Mouse (Mus musculus) heart, embryonic 16.5 days (tissue): ENCODE results near the gene Tm6sf1. TPM values are rescaled to one million over a fixed set of nuclear protein-coding genes. Genes with fewer than 3 reads are reported as not detected.
"Not testable (repeated sequence)": the region's sequence is repeated elsewhere in the genome, so short reads cannot be mapped to it uniquely, and the experiment has no call there.

Experiments used
- ATAC-seq: fragments of 200-750 bp; cut with Nextera tagmentation; replicated peaks from 2 replicates; pipeline ENCODE4 v1.8.0; 2017; ENCODE audit warnings: moderate number of reproducible peaks; ENCODE audit not compliant: insufficient read depth, low FRiP score; ENCODE audit errors: extremely low read depth
- H3K27ac ChIP-seq: fragments of 300-500 bp; sonication (generic); 2 replicates; pipeline ENCODE4 v1.5.1; 2014; ENCODE audit warnings: mild to moderate bottlenecking, low read length, control low read depth, moderate library complexity
- H3K27me3 ChIP-seq: fragments of 300-500 bp; sonication (generic); 2 replicates; pipeline ENCODE4 v1.6.1; 2014; ENCODE audit warnings: low read length, mixed read lengths; ENCODE audit not compliant: control insufficient read depth, insufficient read depth
- H3K36me3 ChIP-seq: fragments of 300-500 bp; sonication (generic); 2 replicates; pipeline ENCODE4 v1.6.1; 2014; ENCODE audit not compliant: control insufficient read depth, insufficient read depth
- H3K4me1 ChIP-seq: fragments of 300-500 bp; sonication (generic); 2 replicates; pipeline ENCODE4 v1.6.1; 2014; ENCODE audit warnings: low read length, mixed read lengths; ENCODE audit not compliant: control insufficient read depth, insufficient read depth
- H3K4me2 ChIP-seq: fragments of 300-500 bp; sonication (generic); 2 replicates; pipeline ENCODE4 v1.6.1; 2014; ENCODE audit warnings: low read depth, mild to moderate bottlenecking, control low read depth, low read length
- H3K4me3 ChIP-seq: fragments of 300-500 bp; sonication (generic); 2 replicates; pipeline ENCODE4 v1.5.1; 2014; ENCODE audit warnings: mild to moderate bottlenecking, control low read depth, low read length
- H3K9ac ChIP-seq: fragments of 300-500 bp; sonication (generic); 2 replicates; pipeline ENCODE4 v1.6.1; 2014; ENCODE audit warnings: low read length, control low read depth
- H3K9me3 ChIP-seq: fragments of 300-500 bp; sonication (generic); replicated peaks from 2 replicates; pipeline ENCODE4 v1.6.1; 2016; ENCODE audit warnings: low read length; ENCODE audit not compliant: control insufficient read depth
- WGBS: fragments of 180-500 bp; shearing (Covaris S2); extraction: QIAGEN DNeasy Blood & Tissue Kit; methylation state at CpG from one replicate; pipeline ENCODE4 v1.1.7; 2014; 5-methylcytosine and 5-hydroxymethylcytosine counted together
- polyA plus RNA-seq: library from polyadenylated mRNA; unstranded; fragments of >200 nt; fragmentation: Nextera tagmentation; extraction: Ambion mirVana; gene quantifications from 2 replicates; pipeline ENCODE4 v1.2.1, GENCODE M21; 2015

The Tm6sf1 gene
- polyA plus RNA-seq, 1 experiment from 2014 or later, result 44.4 TPM

DNA sequence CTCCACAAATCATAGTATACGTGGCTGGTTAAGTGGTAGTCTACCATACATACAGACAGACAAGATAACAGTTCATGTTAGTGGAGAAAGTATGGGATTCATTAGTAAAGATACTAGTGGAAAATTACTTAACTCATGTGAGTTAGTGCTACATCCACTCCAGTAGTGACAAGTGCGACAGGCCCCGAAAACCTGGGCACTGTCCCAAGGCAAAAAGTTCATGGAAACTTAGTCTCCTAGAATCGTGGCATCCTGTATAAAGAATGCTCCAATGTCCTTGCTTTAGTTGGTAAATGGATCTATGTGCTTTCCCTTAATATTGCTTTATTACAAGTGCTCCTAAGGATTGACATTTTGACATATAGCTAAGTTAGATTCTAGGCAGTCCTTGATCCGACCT is 21.0 kb upstream of the Tm6sf1 start:
- not testable (repeated sequence) for H3K9me3 ChIP-seq, H3K36me3 ChIP-seq, H3K27ac ChIP-seq, H3K4me1 ChIP-seq, H3K9ac ChIP-seq, H3K4me3 ChIP-seq, ATAC-seq, H3K4me2 ChIP-seq, H3K27me3 ChIP-seq
- WGBS, result 73% methylated on average over 5 of the region's 5 CpGs

DNA sequence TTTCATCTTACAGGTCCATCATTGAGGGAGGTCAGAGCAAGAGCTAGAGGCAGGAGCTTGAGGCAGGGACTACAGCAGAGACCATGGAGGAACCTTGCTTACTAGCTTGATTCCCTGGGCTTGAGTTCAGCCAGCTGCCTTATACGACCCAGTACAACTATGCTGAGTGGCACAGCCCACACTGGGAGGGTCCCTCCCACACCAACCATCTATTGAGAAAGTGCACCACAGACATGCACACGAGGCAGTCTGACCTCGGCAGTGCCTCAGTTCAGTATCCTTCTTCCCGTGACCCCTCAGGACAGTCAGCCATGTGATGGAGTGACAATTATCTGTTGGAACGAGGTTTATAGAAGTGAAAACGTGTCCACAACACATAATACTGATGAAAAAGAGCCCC is 19.1 kb upstream of the Tm6sf1 start:
- 53% methylated on average over 6 of the region's 6 CpGs for WGBS
- H3K4me2 ChIP-seq, result no peak overlapping the region
- no peak overlapping the region for H3K27ac ChIP-seq
- no peak overlapping the region for H3K4me3 ChIP-seq
- no peak for ATAC-seq
- peaks cover 8% of the 10 kb centered on the region; the same call in 1 of the 2 replicates for H3K4me1 ChIP-seq
- H3K27me3 ChIP-seq, result no peaks in the 10 kb centered on the region
- H3K9ac ChIP-seq, result no peak overlapping the region
- no peaks in the 10 kb centered on the region for H3K36me3 ChIP-seq
- H3K9me3 ChIP-seq, result no peaks in the 10 kb centered on the region

DNA sequence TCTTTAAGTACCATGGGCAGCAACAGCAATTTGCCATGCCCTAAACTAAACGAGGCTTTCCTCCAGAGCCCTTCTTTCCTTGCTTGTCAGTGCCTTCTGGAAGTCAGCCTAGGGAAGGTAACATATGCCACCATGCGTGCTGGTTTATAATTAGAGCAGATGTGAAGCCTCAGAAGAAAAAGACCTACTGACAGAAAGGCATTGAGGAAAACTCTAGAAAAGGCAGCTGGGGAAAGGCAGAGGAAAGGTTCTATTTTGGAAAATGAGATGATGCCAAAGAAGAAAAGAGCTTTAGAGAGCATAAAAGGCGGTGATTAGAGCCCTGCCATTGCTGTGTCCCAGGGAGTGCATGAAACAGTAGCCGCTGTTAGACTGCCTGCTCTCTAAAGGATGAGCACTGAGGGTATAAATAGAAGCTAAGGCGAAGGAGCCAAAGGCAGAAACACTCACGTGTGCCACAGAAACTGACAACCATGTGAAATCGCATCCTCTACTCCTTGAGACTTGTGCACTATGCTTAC is 18.1 kb upstream of the Tm6sf1 start:
- Histone ChIP-seq H3K4me2 (0 out of 2 replicates have a peak overlapping the region, but pooled peaks have one; percentile 9), H3K27me3 (no peaks in the 10 kb centered on the region), H3K36me3 (no peaks in the 10 kb centered on the region), H3K27ac (peak overlapping the region; percentile 65), H3K9ac (no peak overlapping the region), H3K4me3 (no peak overlapping the region), H3K9me3 (no peaks in the 10 kb centered on the region), H3K4me1 (peaks cover 8% of the 10 kb centered on the region; the same call in 1 of the 2 replicates)
- WGBS, result 44% methylated on average over 7 of the region's 7 CpGs
- no peak for ATAC-seq

DNA sequence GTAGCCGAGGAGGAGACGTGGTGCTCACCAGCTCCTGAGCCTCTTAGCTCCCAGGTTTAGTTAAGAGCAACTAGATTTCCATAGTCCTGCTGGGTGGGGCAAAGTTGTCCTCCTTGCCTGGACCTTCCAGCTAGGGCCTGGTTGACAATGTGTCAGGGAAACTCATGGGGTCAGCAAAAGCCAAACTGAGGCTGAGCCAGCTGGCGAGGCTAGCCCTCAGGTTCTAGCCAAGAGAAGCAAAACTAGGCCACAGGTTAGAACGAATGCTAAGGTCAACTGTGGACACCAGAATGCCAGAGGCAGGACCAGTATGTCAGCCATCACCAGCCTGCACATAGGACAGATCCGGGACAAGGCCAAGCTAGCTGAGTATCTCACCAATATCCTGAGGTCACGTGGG is 17.4 kb upstream of the Tm6sf1 start:
- H3K9ac ChIP-seq, result no peak overlapping the region

DNA sequence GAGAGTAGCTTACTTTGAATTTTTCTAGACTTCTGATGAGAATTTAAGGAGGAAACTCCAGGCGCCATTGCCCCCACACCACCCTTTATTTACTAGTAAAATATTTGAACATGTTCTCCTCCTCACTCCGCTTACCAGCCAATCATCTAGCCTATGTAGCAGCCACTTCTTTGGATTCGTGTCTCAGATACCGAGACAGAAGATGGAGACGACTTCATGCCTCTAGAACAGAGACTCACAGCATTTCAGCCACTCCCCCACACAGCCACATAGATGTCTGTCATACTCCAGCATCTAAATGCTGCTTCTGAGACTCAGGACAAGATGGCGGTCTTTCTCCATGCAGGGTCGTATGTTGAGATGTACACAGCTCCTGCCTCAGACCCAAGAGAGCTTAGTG is 16.7 kb upstream of the Tm6sf1 start:
- Histone ChIP-seq H3K9me3 (no peaks in the 10 kb centered on the region), H3K36me3 (no peaks in the 10 kb centered on the region), H3K9ac (no peak overlapping the region), H3K27ac (no peak overlapping the region), H3K4me1 (peaks cover 8% of the 10 kb centered on the region; the same call in 1 of the 2 replicates), H3K4me3 (no peak overlapping the region), H3K27me3 (no peaks in the 10 kb centered on the region), H3K4me2 (no peak overlapping the region)
- WGBS, result 84% methylated on average over 7 of the region's 7 CpGs
- ATAC-seq, result no peak

More for the DNA sequence above, 17.4 kb upstream of the Tm6sf1 start:
- Histone ChIP-seq H3K9me3 (no peaks in the 10 kb centered on the region), H3K4me2 (no peak overlapping the region), H3K36me3 (no peaks in the 10 kb centered on the region), H3K27me3 (no peaks in the 10 kb centered on the region), H3K4me1 (peaks cover 8% of the 10 kb centered on the region; the same call in 1 of the 2 replicates), H3K27ac (no peak overlapping the region), H3K4me3 (no peak overlapping the region)
- no peak for ATAC-seq
- WGBS, result 75% methylated on average over 6 of the region's 6 CpGs

DNA sequence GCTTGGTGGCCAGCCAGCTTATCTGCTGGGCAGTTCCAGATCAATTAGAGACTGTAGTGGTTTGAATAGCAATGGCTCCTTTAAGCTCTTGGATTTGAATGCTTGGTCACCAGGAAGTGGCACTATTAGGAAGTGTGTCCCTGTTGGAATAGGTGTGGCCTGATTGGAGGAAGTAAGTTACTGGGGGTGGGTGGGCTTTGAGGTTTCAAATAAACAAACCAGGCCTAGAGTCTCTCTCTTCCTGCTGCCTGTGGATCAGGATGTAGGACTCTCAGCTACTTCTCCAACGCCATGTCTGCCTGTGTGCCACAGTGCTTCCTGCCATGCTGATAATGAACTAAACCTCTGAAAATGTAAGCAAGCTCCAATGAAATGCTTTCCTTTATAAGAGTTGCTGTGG is 15.8 kb upstream of the Tm6sf1 start:
- Histone ChIP-seq H3K36me3 (no peaks in the 10 kb centered on the region), H3K4me2 (no peak overlapping the region), H3K9ac (no peak overlapping the region), H3K9me3 (no peaks in the 10 kb centered on the region), H3K27ac (no peak overlapping the region), H3K4me1 (peaks cover 8% of the 10 kb centered on the region; the same call in 1 of the 2 replicates), H3K27me3 (no peaks in the 10 kb centered on the region), H3K4me3 (no peak overlapping the region)
- WGBS, result 68% methylated on average over 1 of the region's 1 CpGs
- no peak for ATAC-seq

DNA sequence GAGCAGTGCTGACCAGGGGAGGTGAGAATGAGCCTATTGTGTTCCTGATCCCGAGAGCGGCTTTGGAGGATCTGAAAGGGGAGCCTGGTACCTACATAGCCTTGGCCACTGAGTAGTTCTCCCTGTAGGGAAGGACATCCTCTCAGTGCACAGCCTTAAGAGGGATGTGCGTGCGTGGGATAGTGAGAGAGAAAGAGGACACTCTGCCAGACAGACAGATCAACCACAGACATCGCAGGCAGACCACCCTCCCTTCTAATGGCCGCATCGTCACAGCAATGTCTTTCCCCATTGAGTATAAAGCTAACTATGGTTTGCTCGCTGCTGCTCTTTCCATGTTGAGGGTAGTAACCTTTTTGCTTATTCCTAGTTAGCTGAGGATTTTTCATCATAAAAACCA is 14.9 kb upstream of the Tm6sf1 start:
- no peak overlapping the region for H3K4me3 ChIP-seq
- no peaks in the 10 kb centered on the region for H3K36me3 ChIP-seq
- no peak overlapping the region for H3K27ac ChIP-seq
- 83% methylated on average over 8 of the region's 8 CpGs for WGBS
- H3K9me3 ChIP-seq, result no peaks in the 10 kb centered on the region
- no peaks in the 10 kb centered on the region for H3K27me3 ChIP-seq
- no peak overlapping the region for H3K9ac ChIP-seq
- no peak overlapping the region for H3K4me2 ChIP-seq
- no peak for ATAC-seq
- peaks cover 8% of the 10 kb centered on the region; the same call in 1 of the 2 replicates for H3K4me1 ChIP-seq

DNA sequence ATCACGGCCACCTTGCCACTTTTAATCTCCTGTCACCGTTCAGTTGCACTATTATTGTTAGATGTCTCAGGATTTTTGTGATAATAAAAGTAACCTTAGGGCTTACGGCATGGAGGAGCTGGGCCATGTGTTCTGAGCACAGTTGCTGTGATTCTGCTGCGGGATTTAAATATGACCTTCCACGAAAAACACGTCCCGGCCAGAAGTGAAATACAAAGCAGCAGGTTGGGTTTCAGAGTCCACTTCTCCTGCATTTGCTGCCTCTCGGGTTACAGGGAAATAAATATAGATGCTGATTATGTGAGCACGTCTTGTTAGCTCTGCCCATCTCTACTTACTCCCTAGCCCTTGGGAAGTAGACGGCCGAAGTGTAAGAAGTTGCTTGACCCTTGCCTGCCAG is 14.0 kb upstream of the Tm6sf1 start:
- ATAC-seq, result no peak
- no peak overlapping the region for H3K27ac ChIP-seq
- H3K4me1 ChIP-seq, result peaks cover 8% of the 10 kb centered on the region; the same call in 1 of the 2 replicates
- H3K27me3 ChIP-seq, result no peaks in the 10 kb centered on the region
- WGBS, result 64% methylated on average over 11 of the region's 11 CpGs
- no peak overlapping the region for H3K9ac ChIP-seq
- no peak overlapping the region for H3K4me3 ChIP-seq
- no peak overlapping the region for H3K4me2 ChIP-seq
- no peaks in the 10 kb centered on the region for H3K36me3 ChIP-seq
- H3K9me3 ChIP-seq, result no peaks in the 10 kb centered on the region

DNA sequence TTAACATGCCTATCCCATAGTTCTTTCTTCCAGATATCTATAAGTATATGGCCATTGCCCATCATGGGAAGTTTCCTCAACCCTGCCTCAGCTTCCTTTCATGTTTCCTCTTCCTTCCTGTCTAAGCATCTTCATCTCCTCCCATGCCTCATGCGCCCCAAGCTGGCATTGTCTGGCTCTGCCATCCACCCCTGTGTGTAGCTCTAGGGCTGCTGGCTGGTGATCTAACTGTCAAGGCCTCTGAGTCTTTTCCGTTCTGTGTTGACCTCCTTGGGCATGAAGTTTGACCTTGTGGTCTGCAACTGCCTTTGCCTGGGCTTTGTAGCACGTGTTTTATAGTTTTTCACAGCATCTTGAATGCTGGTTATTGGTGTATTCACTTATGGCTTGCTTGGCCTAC is 13.5 kb upstream of the Tm6sf1 start:
- no peaks in the 10 kb centered on the region for H3K36me3 ChIP-seq
- H3K4me3 ChIP-seq, result no peak overlapping the region
- peaks cover 8% of the 10 kb centered on the region; the same call in 1 of the 2 replicates for H3K4me1 ChIP-seq
- no peak overlapping the region for H3K27ac ChIP-seq
- no peak overlapping the region for H3K4me2 ChIP-seq
- ATAC-seq, result no peak
- H3K27me3 ChIP-seq, result no peaks in the 10 kb centered on the region
- H3K9ac ChIP-seq, result no peak overlapping the region
- H3K9me3 ChIP-seq, result no peaks in the 10 kb centered on the region
- WGBS, result 75% methylated on average over 3 of the region's 3 CpGs
